Mouse (Mus musculus) embryonic facial prominence, embryonic 13.5 days (tissue): ENCODE data around the gene Ptpn5. TPM values are rescaled to one million over a fixed set of nuclear protein-coding genes. Genes with fewer than 3 reads are reported as not detected.

Experiments
- ATAC-seq: fragments of 200-750 bp; cut with Nextera tagmentation; 2 replicates; pipeline ENCODE4 v1.8.0; 2017; ENCODE audit warnings: low read depth; ENCODE audit not compliant: insufficient number of reproducible peaks, insufficient read depth, low FRiP score, low TSS enrichment
- H3K27ac ChIP-seq: fragments of 300-500 bp; sonication (generic); 2 replicates; pipeline ENCODE4 v1.5.1; 2015; ENCODE audit warnings: moderate library complexity, mild to moderate bottlenecking, inconsistent platforms
- H3K27me3 ChIP-seq: fragments of 300-500 bp; sonication (generic); 2 replicates; pipeline ENCODE4 v1.6.1; 2015; ENCODE audit warnings: mild to moderate bottlenecking, inconsistent platforms
- H3K36me3 ChIP-seq: fragments of 300-500 bp; sonication (generic); 2 replicates; pipeline ENCODE4 v1.6.1; 2015; ENCODE audit warnings: mild to moderate bottlenecking, inconsistent platforms
- H3K4me1 ChIP-seq: fragments of 300-500 bp; sonication (generic); 2 replicates; pipeline ENCODE4 v1.6.1; 2015; ENCODE audit warnings: inconsistent platforms
- H3K4me2 ChIP-seq: fragments of 300-500 bp; sonication (generic); 2 replicates; pipeline ENCODE4 v1.6.1; 2015; ENCODE audit warnings: moderate library complexity, mild to moderate bottlenecking, inconsistent platforms
- H3K4me3 ChIP-seq: fragments of 300-500 bp; sonication (generic); 2 replicates; pipeline ENCODE4 v1.5.1; 2015; ENCODE audit warnings: mild to moderate bottlenecking, inconsistent platforms
- H3K9ac ChIP-seq: fragments of 300-500 bp; sonication (generic); 2 replicates; pipeline ENCODE4 v1.6.1; 2015; ENCODE audit warnings: mild to moderate bottlenecking, inconsistent platforms
- H3K9me3 ChIP-seq: fragments of 300-500 bp; sonication (generic); 2 replicates; pipeline ENCODE4 v1.6.1; 2016; ENCODE audit warnings: inconsistent platforms
- WGBS: fragments of 180-500 bp; shearing (Covaris S2); methylation state at CpG from one replicate; pipeline ENCODE4 v1.1.7; 2015; ENCODE audit warnings: mixed read lengths; 5-methylcytosine and 5-hydroxymethylcytosine counted together
- microRNA-seq: library from miRNA; unstranded; fragments of <30 nt; microRNA quantifications from one replicate; pipeline ENCODE4, GENCODE M21; 2016
- polyA plus RNA-seq: library from polyadenylated mRNA; unstranded; fragments of >200 nt; fragmentation: Nextera tagmentation; extraction: Ambion mirVana; gene quantifications from 2 replicates; pipeline ENCODE4 v1.2.1, GENCODE M21; 2015

The Ptpn5 gene
- polyA plus RNA-seq, 1 experiment from 2014 or later = 1.5 TPM

DNA sequence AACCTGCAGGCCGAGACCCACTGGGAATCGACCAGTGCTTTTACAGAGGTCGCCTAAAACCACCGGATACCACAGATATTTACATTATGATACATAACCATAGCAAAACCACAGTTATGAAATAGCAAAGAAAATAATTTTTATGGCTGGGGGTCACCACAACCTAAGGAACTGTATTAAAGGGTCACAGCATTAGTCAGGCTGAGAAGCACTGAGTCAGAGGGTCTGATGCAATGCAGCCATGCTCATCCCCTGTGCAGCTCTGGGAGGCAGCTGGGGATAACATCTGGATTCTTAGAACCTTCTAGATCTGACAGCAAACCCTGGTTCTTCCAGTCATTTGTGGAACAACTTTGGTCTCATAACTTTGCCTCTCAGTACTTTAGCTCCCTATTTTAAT lies 102.1 kb downstream of the Ptpn5 start:
- Histone ChIP-seq H3K36me3 (no peaks in the 10 kb centered on the region), H3K27ac (no peak overlapping the region), H3K27me3 (no peaks in the 10 kb centered on the region), H3K4me3 (no peak overlapping the region), H3K9me3 (no peaks in the 10 kb centered on the region), H3K4me1 (no peaks in the 10 kb centered on the region), H3K9ac (no peak overlapping the region), H3K4me2 (no peak overlapping the region)
- no peak for ATAC-seq
- WGBS = 78% methylated on average over 4 of the region's 4 CpGs

DNA sequence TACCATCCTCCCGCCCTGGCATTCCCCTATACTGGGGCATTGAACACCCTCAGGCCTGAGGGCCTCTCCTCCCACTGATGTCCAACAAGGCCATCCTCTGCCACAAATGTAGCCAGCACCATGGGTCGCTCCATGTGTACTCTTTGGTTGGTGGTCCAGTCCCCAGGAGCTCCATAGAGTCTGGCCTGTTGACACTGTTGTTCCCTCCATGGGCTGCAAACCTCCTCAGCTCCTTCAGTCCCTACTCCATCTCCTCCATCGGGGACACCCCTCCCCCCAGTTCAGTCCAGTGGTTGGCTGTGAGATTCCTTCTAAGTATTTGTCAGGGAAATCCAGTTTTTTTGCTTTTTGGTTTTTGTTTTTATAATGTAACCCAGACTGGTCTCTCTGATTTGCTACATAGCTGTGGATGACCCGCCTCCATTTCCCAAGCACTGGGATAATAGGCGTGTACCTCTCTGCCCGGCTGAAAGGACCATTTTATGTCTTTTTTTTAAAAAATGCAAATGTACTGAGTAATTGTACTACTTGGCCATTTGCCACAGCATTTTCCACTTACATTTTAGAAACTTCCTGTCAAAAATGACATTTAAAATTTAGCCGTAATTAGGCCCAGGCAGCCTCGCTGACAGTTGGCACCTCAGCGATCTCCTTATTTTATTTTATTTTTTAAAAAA lies 102.8 kb downstream of the Ptpn5 start:
- no peaks in the 10 kb centered on the region for H3K4me1 ChIP-seq
- no peaks in the 10 kb centered on the region for H3K9me3 ChIP-seq
- peak overlapping the region; percentile 33; the same call in 1 of the 2 replicates for H3K27ac ChIP-seq
- H3K9ac ChIP-seq = no peak overlapping the region
- WGBS = 70% methylated on average over 9 of the region's 9 CpGs
- no peaks in the 10 kb centered on the region for H3K27me3 ChIP-seq
- H3K36me3 ChIP-seq = no peaks in the 10 kb centered on the region
- H3K4me3 ChIP-seq = no peak overlapping the region
- no peak overlapping the region for H3K4me2 ChIP-seq
- ATAC-seq = no peak

Small RNAs within 50 kb of the gene (microRNA-seq; reads per million reads assigned to microRNA genes)
- gene Mir7056 = not detected

Other genes starting within 250 kb of the Ptpn5 start
- 198 TPM in 2 replicates for gene Tsg101, start 213.7 kb downstream of the Ptpn5 start, polyA plus RNA-seq
- 10.3 and 11.2 TPM in 2 replicates for gene Uevld, start 175.2 kb downstream of the Ptpn5 start, polyA plus RNA-seq
- not detected in 2 replicates for gene Gm9999, start 150.1 kb downstream of the Ptpn5 start, polyA plus RNA-seq
- 18.8 and 20.0 TPM in 2 replicates for gene Spty2d1, start 125.3 kb downstream of the Ptpn5 start, polyA plus RNA-seq
- gene Tmem86a, start 83.1 kb downstream of the Ptpn5 start, polyA plus RNA-seq = 17.4 and 18.9 TPM in 2 replicates
- gene Mrgpra6, start 71.2 kb upstream of the Ptpn5 start, polyA plus RNA-seq = not detected in 2 replicates
- gene Mrgpra9, start 119.2 kb upstream of the Ptpn5 start, polyA plus RNA-seq = 0.20 TPM in 1 of 2 replicates, not detected in the other
- not detected in 2 replicates for gene Mrgpra1, start 220.6 kb upstream of the Ptpn5 start, polyA plus RNA-seq